Mouse (Mus musculus) 416B (cell line): ENCODE data around the gene Cdkl2.

ENCODE experiments used
- DNase-seq: peaks from one replicate; pipeline ENCODE4 v3.0.0; 2011; ENCODE audit warnings: low read depth

Gene Cdkl2

GRCm38 (mm10) chr5:91993061-91993460 is 50.6 kb downstream of the Cdkl2 start:
- DNase-seq = peak; percentile 4

DNA sequence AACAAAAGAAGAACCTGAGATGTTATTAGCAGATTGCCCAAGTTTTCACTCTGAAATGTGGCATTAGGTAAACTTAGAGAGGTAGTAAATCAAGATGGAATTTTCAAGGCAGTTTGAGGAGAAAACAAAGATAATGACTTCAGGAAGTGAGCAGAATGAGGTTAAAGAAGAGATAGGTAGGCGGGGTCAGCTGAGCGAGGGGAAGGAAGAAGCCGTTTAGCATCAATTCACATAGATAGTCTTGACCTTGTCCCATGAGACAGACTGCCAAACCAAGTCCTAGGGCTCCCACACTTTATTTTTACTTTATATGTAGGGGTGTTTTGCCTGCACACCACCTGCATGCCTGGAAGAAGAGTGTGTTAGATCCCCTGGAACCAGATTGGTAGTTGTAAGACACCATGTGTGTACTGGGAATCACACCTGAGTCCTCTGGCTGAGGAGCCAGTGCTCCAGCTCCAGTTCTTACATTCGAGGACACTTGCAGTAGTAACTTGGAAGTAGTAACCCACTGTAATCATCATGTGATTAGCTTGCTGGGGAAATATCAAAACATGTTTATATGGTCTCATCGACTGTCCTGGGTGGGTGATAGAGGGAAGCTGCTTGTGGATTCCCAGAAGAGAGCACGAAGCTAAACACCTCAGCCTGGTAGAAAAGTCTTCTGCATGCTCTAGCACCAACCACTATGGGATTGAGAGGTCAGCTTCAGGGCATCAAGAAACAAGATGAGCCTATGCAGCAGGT is 52.3 kb downstream of the Cdkl2 start:
- DNase-seq = no peak

DNA sequence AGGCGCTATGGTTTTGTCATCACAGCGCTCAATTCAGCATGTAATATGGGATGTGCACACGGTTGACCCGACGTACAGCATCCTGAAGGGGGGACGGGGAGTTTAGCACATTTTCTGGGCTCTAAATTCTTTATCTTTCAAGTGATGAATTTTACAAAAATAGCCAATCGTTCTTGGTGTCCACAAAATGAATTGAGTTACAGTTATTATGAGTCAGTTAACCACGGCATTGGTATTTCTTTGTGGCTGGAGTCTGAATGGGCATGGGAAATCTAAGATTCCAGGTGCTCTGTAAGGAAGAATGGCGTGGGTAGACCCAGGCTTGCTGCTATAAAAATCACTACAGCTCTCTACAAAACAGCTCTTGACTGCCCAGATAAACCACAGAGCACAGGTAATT is 54.4 kb downstream of the Cdkl2 start:
- DNase-seq = no peak

GRCm38 (mm10) chr5:91987799-91988198 is 55.9 kb downstream of the Cdkl2 start:
- DNase-seq = no peak

GRCm38 (mm10) chr5:91987236-91987635 is 56.4 kb downstream of the Cdkl2 start, which contains the start of gene Odaph:
TSS of gene Odaph (plus strand) at chr5:91987475.
- no peak for DNase-seq

DNA sequence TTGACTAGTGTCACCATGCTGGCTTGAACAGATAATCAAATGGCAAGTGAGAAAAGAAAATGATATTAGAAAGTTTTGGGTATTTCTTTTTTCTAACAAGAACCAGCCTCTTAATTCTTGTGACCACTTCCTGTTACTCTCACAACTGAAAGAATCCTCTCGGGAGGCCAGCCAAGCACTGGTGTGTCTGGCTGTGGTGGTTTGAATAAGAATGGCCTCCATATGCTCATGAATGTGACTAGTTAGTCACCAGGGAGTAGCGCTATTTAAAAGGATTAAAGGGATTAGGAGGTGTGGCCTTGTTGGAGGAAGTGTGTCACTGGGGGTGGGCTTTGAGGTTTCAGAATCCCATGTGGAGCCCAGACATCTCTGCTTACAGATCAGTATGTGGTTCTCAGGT is 58.0 kb downstream of the Cdkl2 start:
- DNase-seq = peak; percentile 46

DNA sequence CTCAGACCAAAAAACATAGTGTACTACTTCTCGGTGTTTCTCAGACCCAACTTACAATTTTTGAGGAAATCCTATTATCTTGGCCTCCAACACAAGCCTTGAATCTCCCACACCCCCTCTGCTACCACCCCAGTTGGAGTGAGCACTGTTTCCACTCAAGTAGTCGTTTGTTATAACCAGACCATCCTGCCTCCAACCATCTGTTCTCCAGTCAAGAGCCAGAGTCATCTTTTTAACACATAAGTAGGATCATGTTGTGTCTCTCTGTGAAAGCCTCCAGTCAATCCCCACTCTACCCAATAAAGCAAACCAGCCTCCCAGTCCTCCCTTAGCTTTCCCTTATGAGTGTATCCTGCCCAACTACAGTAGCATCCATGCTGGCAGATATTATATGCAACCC is 60.2 kb downstream of the Cdkl2 start:
- DNase-seq = no peak

- DNase-seq = no peak
These were observed 62.4 kb downstream of the Cdkl2 start for GRCm38 (mm10) chr5:91981176-91981840.

- no peak for DNase-seq
These were observed 66.3 kb downstream of the Cdkl2 start for GRCm38 (mm10) chr5:91977397-91977770.

- DNase-seq = no peak
These were observed 66.9 kb downstream of the Cdkl2 start for GRCm38 (mm10) chr5:91976566-91977396.

- DNase-seq = no peak
These were observed 67.9 kb downstream of the Cdkl2 start for GRCm38 (mm10) chr5:91975758-91976157.

DNA sequence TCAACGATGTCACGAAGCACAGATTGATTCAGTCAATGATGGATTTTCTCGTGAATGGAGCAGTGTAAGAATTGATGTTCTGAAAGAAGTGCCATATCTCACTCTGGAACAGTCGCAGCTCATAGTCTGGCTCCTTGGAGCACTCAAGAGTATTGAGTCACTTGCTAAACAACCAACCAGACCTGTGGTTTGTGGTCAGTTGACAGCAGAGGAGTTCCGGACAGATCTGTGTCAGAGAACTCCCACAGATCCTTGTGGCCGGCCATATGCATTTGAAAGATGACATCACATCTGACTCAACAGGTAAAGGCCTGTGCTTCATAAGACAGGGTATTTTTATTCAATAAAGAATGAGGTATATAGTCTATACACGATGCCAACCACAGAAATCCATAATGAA is 69.7 kb downstream of the Cdkl2 start:
- peak; percentile 87 for DNase-seq

- DNase-seq = no peak
These were observed 71.6 kb downstream of the Cdkl2 start for GRCm38 (mm10) chr5:91972046-91972445.

DNA sequence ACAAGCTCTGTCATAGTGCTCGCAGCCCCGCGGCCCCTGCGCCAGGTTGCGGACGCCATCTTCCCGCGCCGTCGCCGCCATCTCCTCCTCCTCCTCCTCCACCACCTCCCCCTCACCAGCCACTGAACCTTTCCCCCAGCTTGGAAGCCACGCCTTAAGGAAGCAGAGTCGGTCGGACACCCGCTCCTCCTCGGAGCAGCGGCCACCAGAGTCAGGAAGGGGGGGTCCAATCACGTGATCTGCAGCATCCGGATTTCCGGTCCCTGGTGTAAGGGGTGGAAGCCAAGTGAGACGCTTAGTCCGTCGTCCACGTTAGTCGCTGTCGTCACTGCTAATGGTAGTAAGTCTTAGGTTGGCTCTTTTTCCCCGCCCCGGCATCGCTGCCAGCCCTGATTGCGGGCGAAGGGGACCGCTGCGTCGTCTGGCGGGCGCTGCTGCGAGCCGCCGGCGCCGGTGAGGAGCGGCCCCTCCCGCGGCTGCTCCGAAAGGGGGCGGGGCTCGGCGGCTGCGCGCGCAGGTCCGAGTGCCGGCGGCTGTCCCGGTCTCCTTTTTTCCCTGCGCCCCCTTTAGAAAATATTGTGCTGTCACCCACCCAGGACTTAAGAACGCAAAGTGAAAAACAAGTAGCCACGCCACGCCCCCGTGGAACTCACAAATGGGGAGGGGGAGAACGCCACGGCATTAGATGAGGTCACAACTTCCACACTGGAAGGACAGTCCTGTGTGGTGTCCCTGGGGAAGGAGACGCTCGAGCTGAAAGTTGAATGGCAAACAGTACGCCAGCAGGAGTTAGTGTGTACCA is 80.8 kb downstream of the Cdkl2 start, which contains the start of gene Rchy1:
Gene Rchy1 (minus strand): TSS at position 430 of the 802 bp plus-strand sequence.
- peak; percentile 98 for DNase-seq

DNA sequence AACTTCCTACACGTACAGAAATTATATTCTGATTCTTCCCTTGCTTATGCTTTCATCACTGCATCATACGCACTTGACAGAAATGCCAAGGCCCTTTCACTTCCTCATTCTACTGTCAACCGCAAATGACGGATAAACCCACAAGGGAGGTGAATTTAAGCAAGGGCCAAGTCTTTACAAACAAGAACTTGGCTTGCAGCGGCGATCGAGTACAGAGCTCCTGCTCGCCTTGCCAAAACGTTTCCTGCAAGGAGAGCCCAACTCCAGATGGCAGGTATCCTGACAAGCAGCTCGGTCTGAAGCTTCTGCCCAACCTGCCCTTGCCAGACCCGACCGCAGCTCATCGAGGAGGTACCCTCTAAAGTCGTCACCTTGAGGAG is 81.4 kb downstream of the Cdkl2 start:
- peak; percentile 93 for DNase-seq

DNA sequence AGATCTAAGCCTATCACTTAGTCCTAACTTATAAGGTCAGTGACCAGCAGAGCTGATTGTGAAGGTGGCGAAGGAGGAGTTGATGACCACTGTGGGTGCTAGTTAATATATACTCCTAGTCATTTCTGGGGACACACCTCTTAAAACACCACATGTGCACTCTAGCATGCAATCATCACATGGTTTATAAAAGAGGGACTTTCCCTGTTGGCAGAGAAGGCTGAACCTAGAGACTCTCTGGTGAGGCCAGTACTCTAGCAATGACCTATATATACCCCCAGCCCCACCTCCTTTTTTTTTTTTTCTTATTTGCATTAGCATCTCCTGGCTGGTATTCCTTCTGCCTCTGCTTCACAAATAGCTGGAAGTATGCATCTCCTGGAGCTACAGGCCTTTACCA is 82.3 kb downstream of the Cdkl2 start:
- DNase-seq = peak; percentile 56

DNA sequence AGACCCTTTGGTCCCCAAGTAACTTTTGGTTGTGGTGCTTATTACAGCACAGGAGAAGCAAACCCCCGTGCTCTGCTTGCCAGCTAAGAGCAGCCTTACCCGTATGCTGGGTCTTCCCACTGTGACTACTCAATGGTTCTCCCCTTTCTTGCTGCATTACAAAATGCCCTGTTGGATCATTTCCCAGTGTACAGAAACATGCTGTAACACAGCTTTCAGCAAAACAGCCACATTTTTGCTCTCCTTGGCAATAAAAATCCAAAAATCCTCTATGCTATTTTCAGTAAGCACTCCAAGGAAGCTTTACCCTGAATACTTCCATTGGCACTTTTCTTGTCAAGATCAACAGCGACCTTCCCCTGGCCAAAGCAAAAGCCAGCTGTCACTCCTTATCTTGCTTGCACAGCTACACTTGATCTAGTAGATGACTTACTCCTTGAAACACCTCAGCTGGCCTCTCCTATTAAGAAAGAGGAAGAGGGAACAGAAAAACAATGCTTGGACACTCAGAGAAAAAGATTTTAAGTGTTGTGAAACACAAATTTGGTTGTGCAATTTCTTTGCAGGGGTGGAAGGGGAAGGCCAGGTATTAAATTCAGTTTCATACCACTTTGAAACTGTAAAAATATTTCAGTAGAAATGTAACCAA is 83.0 kb downstream of the Cdkl2 start:
- peak; percentile 86 for DNase-seq

DNA sequence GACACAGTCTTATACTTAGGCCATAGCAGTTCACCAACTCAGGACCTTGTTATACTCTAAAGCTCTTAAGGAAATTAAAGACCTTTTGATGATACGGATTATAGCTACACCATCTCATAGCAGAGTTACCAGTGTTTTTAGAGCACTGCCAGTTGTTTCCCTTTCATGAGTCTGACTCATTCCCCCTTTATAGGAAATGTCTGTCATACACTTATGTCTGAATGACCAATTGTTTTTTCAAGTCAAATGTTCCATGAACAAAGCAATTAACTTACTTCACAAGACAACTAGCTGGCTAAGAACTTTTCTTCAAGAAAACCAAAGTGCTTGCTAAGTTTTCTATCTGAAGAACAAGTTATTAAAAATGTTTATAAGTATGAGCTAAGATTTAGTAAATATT is 83.7 kb downstream of the Cdkl2 start:
- DNase-seq = peak; percentile 84

DNA sequence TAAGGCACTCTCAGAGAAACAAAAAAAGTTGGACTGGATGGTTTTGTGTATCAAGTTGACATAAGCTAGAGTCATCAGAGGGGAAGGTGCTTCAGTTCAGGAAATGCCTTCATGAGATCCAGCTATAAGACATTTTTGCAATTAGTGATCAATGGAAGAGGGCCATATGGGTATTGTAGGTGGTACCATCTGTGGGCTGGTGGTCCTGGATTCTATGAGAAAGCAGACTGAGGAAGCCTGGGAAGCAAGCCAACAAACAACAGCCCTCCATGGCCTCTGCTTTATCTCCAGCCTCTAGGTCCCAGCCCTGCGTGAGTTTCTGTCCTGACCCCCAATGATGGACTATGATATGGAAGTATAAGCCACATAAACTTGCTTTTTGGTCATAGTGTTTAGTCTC is 84.6 kb downstream of the Cdkl2 start:
- no peak for DNase-seq

GRCm38 (mm10) chr5:91956991-91957760 is 86.5 kb downstream of the Cdkl2 start:
- no peak for DNase-seq
